In genomic region chr8:91793846-91794245, GRCm38 (mm10) we compare ENCODE assay signal across 14 mouse cellular contexts. TPM values are rescaled to one million over a fixed set of nuclear protein-coding genes. Genes with fewer than 3 reads are reported as not detected.
DNase-seq lines count a peak whose midpoint lies in the region; ATAC-seq and TF ChIP-seq lines count a peak whose summit lies in the region.
"Had no signal": no experiment of that assay in that cellular context is flagged by ENCODE, and none has a peak within 500 bp of the region (broad histone marks: within the 10 kb centered on the region; RNA-seq: fewer than 3 reads in every experiment).

No protein-coding gene starts in this region.

- H3K27ac ChIP-seq in hindbrain, embryonic 11.5 days (ENCODE audit: low read depth, low read length): no peak overlapping the region
- no peak overlapping the region for H3K27ac ChIP-seq in midbrain, embryonic 13.5 days
- H3K27ac ChIP-seq: liver, embryonic 14.5 days had no signal

- no peak for TF ChIP-seq POLR2A in brain, embryonic 14.5 days (IDR thresholded peaks at IDR 0.05; ENCODE audit: borderline replicate concordance, extremely low read depth, insufficient read depth, insufficient read length, poor library complexity, severe bottlenecking)

- no peak overlapping the region for H3K4me3 ChIP-seq in hindbrain, embryonic 11.5 days (ENCODE audit: low read depth, low read length)
- H3K4me3 ChIP-seq in midbrain, embryonic 13.5 days (replicated peaks): no peak overlapping the region

- H3K4me1 ChIP-seq in hindbrain, embryonic 11.5 days (replicated peaks; ENCODE audit: control insufficient read depth, insufficient read depth, low read length): 0 out of 2 replicates have a peak, but pooled peaks cover 2% of the 10 kb centered on the region
- H3K4me1 ChIP-seq in midbrain, embryonic 13.5 days (replicated peaks): peaks cover 28% of the 10 kb centered on the region

- H3K27me3 ChIP-seq in hindbrain, embryonic 11.5 days (ENCODE audit: control insufficient read depth, insufficient read depth, low read length): no peaks in the 10 kb centered on the region; the same call in 1 of the 2 replicates
- peaks cover 52% of the 10 kb centered on the region for H3K27me3 ChIP-seq in midbrain, embryonic 13.5 days
- H3K27me3 ChIP-seq: CH12.LX had no signal

- H3K4me2 ChIP-seq in hindbrain, embryonic 11.5 days (replicated peaks; ENCODE audit: low read depth, low read length): no peak overlapping the region
- H3K4me2 ChIP-seq in midbrain, embryonic 13.5 days (replicated peaks): no peak overlapping the region

- WGBS in hindbrain, embryonic 11.5 days: 18% methylated on average over 6 of the region's 6 CpGs
- WGBS in midbrain, embryonic 13.5 days: 8% methylated on average over 6 of the region's 6 CpGs

- DNase-seq in brain, embryonic 14.5 days (ENCODE audit: low read depth): peak; percentile 84
- DNase-seq in embryo, embryonic 9.5 days (ENCODE audit: extremely low spot score): peak; percentile 29
- DNase-seq in hindbrain, embryonic 11.5 days (ENCODE audit: low spot score): peak; percentile 56
- no peak for DNase-seq in B cell, adult 2 months
- DNase-seq in gastrocnemius, postnatal 4 days (ENCODE audit: low spot score in 2 of 2): no peak
- no peak for DNase-seq in adrenal gland, adult (ENCODE audit: inconsistent age in 2 of 2, low spot score in 1 of 2)
- no peak for DNase-seq in adrenal gland, adult 8-10 months
- DNase-seq: adrenal gland, postnatal 10 days; cerebellum, postnatal 14 days; gastrocnemius, postnatal 14 days; kidney, adult 2 months had no signal

- ATAC-seq in hindbrain, embryonic 11.5 days (ENCODE audit: low FRiP score): peak; percentile 70
- ATAC-seq in midbrain, embryonic 13.5 days: peak; percentile 71

- H3K9me3 ChIP-seq in hindbrain, embryonic 11.5 days (ENCODE audit: control insufficient read depth, low read length): no peaks in the 10 kb centered on the region
- no peaks in the 10 kb centered on the region for H3K9me3 ChIP-seq in midbrain, embryonic 13.5 days

- H3K36me3 ChIP-seq in hindbrain, embryonic 11.5 days (ENCODE audit: control insufficient read depth, insufficient read depth, low read length): no peaks in the 10 kb centered on the region
- H3K36me3 ChIP-seq in midbrain, embryonic 13.5 days: no peaks in the 10 kb centered on the region

- no peak for TF ChIP-seq CTCF in brain, embryonic 14.5 days (IDR thresholded peaks at IDR 0.05; ENCODE audit: borderline replicate concordance, extremely low read depth, insufficient read depth, insufficient read length)

- H3K9ac ChIP-seq in hindbrain, embryonic 11.5 days (ENCODE audit: low read depth, low read length): no peak overlapping the region
- H3K9ac ChIP-seq in midbrain, embryonic 13.5 days (replicated peaks): no peak overlapping the region
- H3K9ac ChIP-seq: liver, embryonic 14.5 days had no signal

RNA-seq across cellular contexts. Expression of gene Irx3, which starts 8.0 kb away (rescaled TPM):
- polyA plus RNA-seq in brain, embryonic 14.5 days (2012; rRNA removed): 17.4 and 33.7 TPM in 2 replicates
- polyA plus RNA-seq in hindbrain, embryonic 11.5 days (2014; fragmentation: Nextera tagmentation; extraction: Ambion mirVana): 26.2 and 28.1 TPM in 2 replicates
- 27.5 and 37.4 TPM in 2 replicates for polyA plus RNA-seq in midbrain, embryonic 13.5 days (2015; fragmentation: Nextera tagmentation; extraction: Ambion mirVana)
- 1 to 10 TPM in 1 of 2 experiments, under 1 TPM in 1; 0.74 to 1.1 TPM for total RNA-seq in gastrocnemius, postnatal 4 days (2021)
- 10 to 100 TPM in 1 of 4 experiments, 1 to 10 TPM in 3; 7.4 to 13.8 (median 9.3) TPM for total RNA-seq in adrenal gland, adult 8-10 months (2022)
- total RNA-seq: CH12.LX had no signal

Comparison
In these comparisons a context has a peak if more than half of its experiments do, and no peak if none do; other contexts are left out.
1. DNase-seq: peak in brain, embryonic 14.5 days (single experiment), embryo, embryonic 9.5 days (single experiment) and hindbrain, embryonic 11.5 days (single experiment); none in B cell, adult 2 months (0 of 2), gastrocnemius, postnatal 4 days (0 of 2), adrenal gland, adult (0 of 2) and adrenal gland, adult 8-10 months (single experiment).